ENCODE assay signal across 16 mouse cellular contexts in genomic region chr6:9698193-9698592, GRCm38 (mm10).
"Had no signal": no experiment of that assay in that cellular context is flagged by ENCODE, and none has a peak within 500 bp of the region (broad histone marks: within the 10 kb centered on the region; RNA-seq: fewer than 3 reads in every experiment).

No protein-coding gene starts in this region.

- H3K4me2 ChIP-seq: limb, embryonic 12.5 days; liver, embryonic 13.5 days; lung, embryonic 15.5 days; neural tube, embryonic 12.5 days had no signal

- DNase-seq: kidney, adult 18-20 months; kidney, postnatal 10 days; kidney, postnatal 4 days; liver; liver, embryonic 13.5 days; liver, postnatal 0 days; lung, postnatal 14 days; right cerebral cortex, adult 18-20 months; right cerebral cortex, postnatal 25 days; thymus, postnatal 4 days had no signal

- H3K27ac ChIP-seq: layer of hippocampus, adult 2 months; limb, embryonic 12.5 days; liver, embryonic 13.5 days; lung, embryonic 15.5 days; macrophage; neural tube, embryonic 12.5 days had no signal

- H3K36me3 ChIP-seq: limb, embryonic 12.5 days; liver, embryonic 13.5 days; lung, embryonic 15.5 days; neural tube, embryonic 12.5 days had no signal

- H3K27me3 ChIP-seq: limb, embryonic 12.5 days; liver, embryonic 13.5 days; lung, embryonic 15.5 days; megakaryocyte, embryonic 14.5 days; neural tube, embryonic 12.5 days had no signal

- H3K9ac ChIP-seq: limb, embryonic 12.5 days; liver, embryonic 13.5 days; liver, postnatal 0 days; lung, embryonic 15.5 days; neural tube, embryonic 12.5 days had no signal

- H3K4me3 ChIP-seq: layer of hippocampus, adult 2 months; limb, embryonic 12.5 days; liver, embryonic 13.5 days; lung, embryonic 15.5 days; megakaryocyte, embryonic 14.5 days; neural tube, embryonic 12.5 days had no signal

- H3K4me1 ChIP-seq: limb, embryonic 12.5 days; liver, embryonic 13.5 days; lung, embryonic 15.5 days; megakaryocyte, embryonic 14.5 days; neural tube, embryonic 12.5 days had no signal

- H3K9me3 ChIP-seq: limb, embryonic 12.5 days; liver, embryonic 13.5 days; lung, embryonic 15.5 days; megakaryocyte, embryonic 14.5 days; neural tube, embryonic 12.5 days had no signal

- ATAC-seq: liver, postnatal 0 days had no signal
